Mouse (Mus musculus) kidney, postnatal 10 days (tissue): Measurements from ENCODE around the gene Gm43638.
"Not testable (repeated sequence)": the region's sequence is repeated elsewhere in the genome, so short reads cannot be mapped to it uniquely, and the experiment has no call there.

Source experiments
- DNase-seq: peaks from one replicate; pipeline ENCODE4 v3.0.0; 2021; ENCODE audit warnings: mixed read lengths

Gm43638 gene

DNA sequence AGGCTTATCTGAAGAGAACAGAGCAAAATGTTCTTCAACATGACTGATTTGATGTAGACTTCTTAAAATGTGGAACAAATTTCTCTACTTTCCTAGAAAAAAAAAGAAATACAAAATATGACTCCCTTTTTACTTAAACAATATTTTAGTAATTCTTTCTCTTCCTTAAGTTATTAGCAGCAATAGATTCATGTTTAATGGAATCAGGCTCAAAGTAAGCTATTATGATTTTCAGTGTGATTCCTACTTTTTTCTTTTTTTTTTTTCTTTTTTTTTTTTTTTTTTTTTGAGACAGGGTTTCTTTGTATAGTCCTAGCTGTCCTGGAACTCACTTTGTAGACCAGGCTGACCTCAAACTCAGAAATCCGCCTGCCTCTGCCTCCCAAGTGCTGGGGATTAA lies at the start of gene Gm43638:
Gm43638 (minus strand) TSS at position 101 of the 400 bp plus-strand sequence.
- DNase-seq: not testable (repeated sequence)

- peak; percentile 59 for DNase-seq
These were observed 49.5 kb upstream of the Gm43638 start for GRCm38 (mm10) chr5:87535994-87536644.

DNA sequence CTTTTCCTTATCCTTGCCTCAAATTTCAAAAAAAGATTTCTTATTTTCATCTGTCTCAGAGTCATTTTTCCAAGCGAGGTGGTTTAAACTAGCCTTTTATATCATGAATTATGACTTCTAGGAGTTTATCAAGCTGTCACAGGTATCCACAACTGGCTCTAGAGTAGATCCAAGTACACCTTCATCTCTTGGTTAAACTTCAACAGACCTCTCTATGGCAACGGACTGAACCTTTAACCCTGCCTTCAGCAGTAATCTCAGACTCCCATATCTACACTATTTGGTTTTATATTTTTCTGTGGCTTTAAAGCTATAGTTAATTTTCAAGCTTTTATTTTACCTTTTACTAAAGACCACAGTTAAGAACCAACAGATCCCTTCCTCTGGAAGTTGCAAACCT lies 45.7 kb upstream of the Gm43638 start:
- DNase-seq: no peak

DNA sequence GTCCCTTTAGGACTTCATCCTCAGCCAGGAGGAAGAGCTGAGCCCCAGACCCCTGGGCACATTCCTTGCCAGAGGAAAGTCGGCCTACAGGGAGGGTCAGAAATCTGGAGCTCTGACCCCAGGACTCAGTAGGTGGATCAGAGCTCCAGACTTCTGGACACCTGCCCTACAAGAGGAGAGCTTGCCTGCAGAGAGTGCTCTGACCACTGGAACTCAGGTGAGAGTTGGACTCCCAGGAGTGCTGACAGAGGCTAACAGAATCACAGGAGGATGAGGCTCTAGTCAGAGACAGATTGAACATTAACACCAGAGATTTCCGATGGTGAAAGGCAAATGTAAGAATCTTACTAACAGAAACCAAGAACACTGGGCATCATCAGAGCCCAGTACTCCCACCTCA lies 37.0 kb upstream of the Gm43638 start:
- DNase-seq: not testable (repeated sequence)

DNA sequence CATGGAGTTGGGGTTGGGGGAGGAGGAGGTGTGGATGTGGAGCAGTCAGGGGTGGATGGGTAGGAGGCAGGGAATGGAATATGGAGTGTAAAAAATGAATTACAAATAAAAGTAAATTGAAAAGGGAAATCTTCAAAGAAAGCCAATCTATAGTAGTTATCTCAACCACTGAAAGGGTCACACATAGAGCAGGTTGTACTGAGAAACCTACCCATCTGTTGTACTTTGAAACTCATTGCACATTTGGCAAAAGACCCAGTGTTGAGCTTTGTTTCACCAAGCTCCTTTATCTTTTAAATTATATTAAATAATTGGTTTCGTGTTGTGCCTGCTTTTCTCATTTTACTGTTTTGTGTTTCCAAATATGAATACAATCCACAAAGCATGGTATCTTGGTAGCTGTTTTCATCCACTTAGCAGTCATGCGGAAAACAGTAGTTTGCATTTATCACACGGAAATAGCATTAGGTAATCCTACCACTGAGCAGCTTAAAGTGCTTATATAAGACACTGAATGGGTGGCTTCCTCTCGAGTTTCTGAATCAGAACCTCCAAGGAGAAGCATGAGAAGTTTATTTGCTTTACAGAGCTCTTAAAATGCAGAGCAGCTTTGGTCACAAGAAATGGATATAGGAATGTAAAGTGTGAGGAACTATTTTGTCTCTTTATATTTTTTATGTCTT lies 19.3 kb upstream of the Gm43638 start:
- no peak for DNase-seq

GRCm38 (mm10) chr5:87502687-87503086 lies 16.1 kb upstream of the Gm43638 start:
- DNase-seq: no peak

- DNase-seq: no peak
These were observed 12.7 kb upstream of the Gm43638 start for GRCm38 (mm10) chr5:87499341-87499740.

DNA sequence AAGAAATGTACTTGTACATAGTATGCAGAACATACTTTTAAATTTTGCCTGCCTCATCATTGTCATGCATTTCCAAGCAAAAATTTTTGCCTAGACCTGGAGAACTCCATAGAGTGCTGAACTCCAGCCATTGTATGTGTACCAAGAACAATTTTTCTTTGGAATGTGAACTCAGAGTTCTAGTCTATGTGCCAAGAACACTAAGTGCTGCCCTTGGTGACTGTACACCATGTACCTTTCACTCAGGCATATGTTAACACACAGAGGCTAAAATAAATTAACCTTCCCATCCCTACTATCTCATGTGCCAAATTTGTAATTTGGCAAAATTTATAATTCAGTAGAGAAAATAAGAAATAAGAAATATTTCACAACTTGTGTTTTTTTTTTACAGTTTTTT lies 12.3 kb upstream of the Gm43638 start:
- no peak for DNase-seq

GRCm38 (mm10) chr5:87490771-87491170 lies 4.2 kb upstream of the Gm43638 start, which contains the start of gene Ugt2a1:
Gene Ugt2a1 (minus strand): TSS chr5:87490871.
- DNase-seq: no peak

- DNase-seq: no peak
These were observed 4.4 kb downstream of the Gm43638 start, which contains the start of gene Ugt2a2 for GRCm38 (mm10) chr5:87482160-87482559. Gene Ugt2a2 (minus strand): TSS chr5:87482260.

DNA sequence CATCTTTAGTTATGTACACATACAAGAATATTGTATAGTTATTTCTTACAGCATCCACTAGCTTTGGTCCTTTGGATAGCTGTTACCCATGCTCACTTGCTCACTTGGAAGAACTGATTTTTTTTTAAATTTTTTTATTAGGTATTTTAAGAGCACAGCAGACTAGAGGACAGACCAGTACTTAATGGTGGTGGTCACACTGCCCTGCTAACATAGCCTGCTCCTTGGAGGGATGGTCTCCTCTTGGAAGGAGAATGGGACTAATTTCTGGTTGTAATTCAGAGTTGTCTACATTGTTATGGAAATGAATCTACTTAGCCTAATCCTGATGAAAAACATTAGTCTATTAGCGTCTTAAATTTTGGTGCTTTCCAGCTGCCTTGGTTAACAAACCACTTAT lies 27.8 kb downstream of the Gm43638 start:
- DNase-seq: no peak

GRCm38 (mm10) chr5:87457701-87458100 lies 28.9 kb downstream of the Gm43638 start:
- no peak for DNase-seq

GRCm38 (mm10) chr5:87456216-87456850 lies 30.3 kb downstream of the Gm43638 start:
- DNase-seq: peak; percentile 5

GRCm38 (mm10) chr5:87455519-87455918 lies 31.1 kb downstream of the Gm43638 start:
- no peak for DNase-seq

- DNase-seq: not testable (repeated sequence)
These were observed 34.1 kb downstream of the Gm43638 start for GRCm38 (mm10) chr5:87452514-87452913.

GRCm38 (mm10) chr5:87436264-87436663 lies 50.3 kb downstream of the Gm43638 start:
- DNase-seq: peak; percentile 18

DNA sequence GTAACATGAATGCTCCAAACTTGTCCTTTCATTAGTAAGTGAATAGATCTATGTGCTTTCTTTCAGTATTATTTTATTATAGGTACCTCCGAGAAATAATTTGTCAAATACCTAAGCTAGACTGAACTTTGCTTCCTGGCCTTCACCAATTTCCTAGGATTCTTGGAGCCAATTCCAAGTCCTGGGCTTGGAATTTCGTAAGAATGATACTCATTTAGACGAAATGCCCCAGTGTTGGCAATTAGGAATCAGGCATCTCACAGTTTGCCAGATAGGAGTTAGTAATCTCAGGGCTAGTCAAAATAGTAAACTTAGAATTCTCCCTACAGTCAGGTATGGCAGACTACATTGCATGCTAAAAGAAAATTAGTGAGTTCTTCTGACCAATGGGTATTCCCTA lies 60.9 kb downstream of the Gm43638 start:
- no peak for DNase-seq

GRCm38 (mm10) chr5:87424041-87424440 lies 62.6 kb downstream of the Gm43638 start, which contains the start of gene Ugt2b38:
Gene Ugt2b38 (minus strand): TSS chr5:87424203.
- not testable (repeated sequence) for DNase-seq
